Mouse (Mus musculus): ENCODE data around the gene Slc22a28. TPM values are rescaled to one million over a fixed set of nuclear protein-coding genes. Genes with fewer than 3 reads are reported as not detected.
"Not testable (repeated sequence)": the region's sequence is repeated elsewhere in the genome, so short reads cannot be mapped to it uniquely, and the experiment has no call there.

The Slc22a28 gene
- not detected in 2 replicates for polyA plus RNA-seq (2012; rRNA removed)

DNA sequence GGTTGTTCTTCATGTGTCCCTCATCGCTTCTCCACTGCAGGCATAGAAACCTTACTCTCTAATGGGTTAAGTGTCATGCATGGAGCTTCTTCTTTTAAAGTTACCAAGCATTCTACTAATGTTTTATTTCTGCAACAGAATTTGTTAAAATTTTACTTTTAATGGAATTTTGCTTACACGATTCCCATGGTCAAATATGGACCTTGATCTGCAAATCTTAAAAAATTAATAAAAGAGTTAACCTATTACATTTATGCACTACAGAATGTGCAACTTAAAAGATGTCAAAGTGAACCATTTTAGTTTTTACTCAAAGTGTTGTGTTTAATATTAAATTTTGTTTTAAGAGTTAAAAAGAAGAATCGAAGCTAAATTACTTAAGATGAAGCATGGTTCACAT is at the start of gene Slc22a28:
Slc22a28 (minus strand) TSS at position 102 of the 400 bp plus-strand sequence.
- not testable (repeated sequence) for DNase-seq (ENCODE audit: low read depth)

DNA sequence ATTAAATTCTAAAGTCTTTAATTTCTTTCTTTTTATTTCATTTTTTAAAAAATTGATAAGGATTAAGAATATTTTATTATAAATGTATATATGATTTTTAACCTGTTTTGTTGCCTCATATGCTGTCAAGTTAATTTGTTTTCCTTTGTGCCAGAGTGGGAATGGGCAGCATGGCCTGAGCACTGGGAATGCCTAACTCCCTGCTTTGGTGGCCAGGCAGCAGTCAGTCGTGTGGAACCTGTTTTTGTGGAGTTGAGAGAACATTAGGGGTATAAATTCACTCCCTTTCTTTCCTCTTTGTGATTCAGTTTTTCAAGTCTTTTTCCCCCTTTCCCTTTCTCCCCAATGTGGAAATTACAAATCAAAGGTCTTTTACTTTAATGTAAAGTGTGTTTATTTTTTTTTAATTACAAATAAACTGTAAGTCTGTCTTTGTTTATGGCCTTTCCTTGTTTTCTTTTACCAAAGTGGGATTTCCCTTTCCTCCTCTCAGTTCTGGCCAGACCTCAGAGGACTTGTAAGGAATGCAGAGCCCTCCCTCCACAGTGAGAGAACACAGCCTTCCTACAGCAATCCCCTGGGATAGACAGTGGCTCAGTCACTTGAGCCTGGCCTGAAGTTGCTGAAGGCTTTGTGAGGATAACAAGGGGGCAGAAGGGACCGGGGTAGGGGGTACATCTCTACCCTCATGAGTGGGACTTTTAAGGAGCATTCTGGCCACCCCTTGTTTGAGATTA is 17.2 kb upstream of the Slc22a28 start:
- no peak for DNase-seq (ENCODE audit: low read depth)
- TF ChIP-seq CTCF (IDR thresholded peaks at IDR 0.05; ENCODE audit: borderline replicate concordance, extremely low read depth, insufficient read depth, insufficient read length): no peak

DNA sequence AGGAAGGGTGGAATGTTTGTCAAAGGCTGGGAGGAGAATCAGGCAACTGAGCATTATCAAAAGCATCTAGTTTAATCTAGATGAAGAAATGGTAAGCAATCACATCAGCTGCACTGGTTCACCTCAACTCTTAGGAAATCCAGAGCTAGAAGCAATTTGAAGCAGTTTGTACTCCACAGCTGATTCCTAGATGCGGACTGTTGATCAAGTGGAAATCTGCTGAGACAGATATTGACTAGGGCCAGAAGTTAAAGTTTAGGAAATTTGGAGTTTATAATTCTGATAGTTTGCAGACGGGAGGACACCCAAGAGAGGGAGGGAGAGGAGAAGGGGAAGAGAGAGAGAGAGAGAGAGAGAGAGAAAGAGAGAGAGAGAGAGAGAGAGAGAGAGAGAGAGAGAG is 10.9 kb upstream of the Slc22a28 start:
- not testable (repeated sequence) for DNase-seq (ENCODE audit: low read depth)

DNA sequence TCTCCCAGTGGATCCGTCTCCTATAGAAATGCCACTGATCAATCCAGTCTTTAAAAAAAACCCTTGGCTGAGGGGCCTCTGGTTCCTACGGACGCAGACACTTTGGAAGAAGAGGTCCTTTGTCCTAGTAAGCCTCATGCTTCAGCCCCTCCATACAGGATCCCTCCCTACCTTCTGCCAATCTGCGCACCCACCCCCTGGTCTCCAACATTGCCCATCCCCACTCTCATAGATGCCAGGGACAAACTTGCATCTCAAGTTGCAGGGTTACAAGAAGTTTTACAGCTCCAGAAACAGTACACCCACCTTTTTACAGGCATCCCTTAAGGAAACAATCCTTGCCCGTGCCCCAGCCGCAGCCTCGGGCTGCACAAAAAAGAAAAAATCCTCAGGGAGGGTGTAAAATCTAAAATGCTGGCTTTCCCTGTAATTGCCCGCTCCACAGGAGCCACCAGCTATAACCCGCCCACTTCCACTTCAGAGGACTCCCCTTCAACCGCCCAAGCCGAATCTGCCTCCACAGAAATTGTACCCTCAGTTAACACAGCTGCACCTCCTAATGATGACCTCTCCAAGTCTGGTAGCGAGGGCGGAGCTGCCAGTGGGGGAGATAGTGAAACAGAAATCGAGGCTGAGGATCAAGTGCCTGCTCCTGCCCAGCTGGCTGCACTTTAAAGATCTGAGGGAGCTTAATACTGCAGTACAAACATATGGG is 2.5 kb upstream of the Slc22a28 start:
- not testable (repeated sequence) for DNase-seq (ENCODE audit: low read depth)

DNA sequence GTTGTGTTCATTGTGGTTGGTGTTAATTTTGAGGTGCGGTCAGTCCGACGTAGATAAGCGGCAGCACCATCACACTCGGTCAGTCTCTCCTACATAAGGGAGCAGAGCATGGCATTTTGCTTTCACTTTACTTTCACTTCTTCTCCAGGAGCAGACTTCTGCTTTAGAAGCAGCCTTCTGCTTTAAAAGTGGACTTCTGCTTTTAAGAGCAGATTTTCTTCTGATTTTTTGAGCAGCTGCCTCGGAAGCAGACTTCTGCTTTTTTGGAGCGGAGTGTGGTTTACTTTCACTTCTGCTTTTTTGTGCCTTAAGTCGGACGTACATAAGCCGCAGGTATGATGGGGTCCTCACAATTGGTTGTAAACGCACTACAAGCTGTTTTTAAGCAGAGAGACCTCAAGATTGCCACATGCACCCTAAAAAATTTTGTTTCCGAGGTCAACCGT is 111.9 kb downstream of the Slc22a28 start:
- no peak for DNase-seq (ENCODE audit: low read depth)
- no peak for TF ChIP-seq CTCF (IDR thresholded peaks at IDR 0.05; ENCODE audit: borderline replicate concordance, extremely low read depth, insufficient read depth, insufficient read length)
- TF ChIP-seq POLR2A (IDR thresholded peaks at IDR 0.05; ENCODE audit: borderline replicate concordance, extremely low read depth, insufficient read depth, insufficient read length, poor library complexity, severe bottlenecking): no peak

DNA sequence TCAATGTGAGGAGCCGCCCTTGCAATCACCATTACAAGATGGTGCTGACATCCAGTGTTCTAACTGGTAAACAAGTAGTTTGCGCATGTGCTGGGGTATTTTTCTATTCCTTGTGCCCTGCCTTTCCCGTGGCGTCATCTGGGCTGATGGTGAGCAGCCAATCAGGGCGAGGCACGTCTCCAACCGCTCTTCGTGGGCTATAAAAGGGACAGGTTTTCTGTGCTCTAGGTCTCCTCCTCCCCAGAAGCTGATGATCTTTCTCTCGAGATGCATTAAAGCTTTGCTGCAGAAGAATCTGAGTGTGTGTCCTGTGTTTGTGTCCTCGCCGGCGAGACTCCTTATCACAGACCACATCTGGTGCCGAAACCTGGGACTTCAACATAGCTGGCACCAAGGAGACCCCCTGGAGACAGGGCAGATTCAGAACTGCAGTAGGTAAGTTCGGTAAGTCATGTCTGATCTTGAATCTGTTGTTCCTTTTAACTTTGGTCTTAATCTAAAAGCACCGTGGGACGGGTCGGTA is 112.4 kb downstream of the Slc22a28 start:
- not testable (repeated sequence) for DNase-seq (ENCODE audit: low read depth)

DNA sequence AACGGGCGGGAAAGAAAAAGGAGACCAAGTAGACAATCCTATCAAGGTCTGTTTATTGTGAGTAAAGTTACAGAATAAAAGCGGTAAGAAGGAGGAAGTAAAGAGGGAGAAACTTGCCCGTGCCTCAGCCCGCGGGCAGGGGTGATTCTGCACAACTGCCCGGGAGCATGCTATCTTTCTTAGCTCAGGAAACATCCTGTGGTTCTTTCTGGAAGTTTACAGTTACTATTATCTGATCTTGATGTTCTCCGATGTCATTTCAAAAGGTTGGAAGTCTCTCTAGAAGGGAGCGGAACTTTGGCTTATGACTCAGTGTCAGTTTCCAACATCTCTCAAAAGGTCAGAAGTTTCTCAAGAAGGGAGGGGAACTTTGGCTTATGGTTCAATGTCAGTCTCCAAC is 113.2 kb downstream of the Slc22a28 start:
- DNase-seq (ENCODE audit: low read depth): not testable (repeated sequence)

Other genes starting within 250 kb of the Slc22a28 start
- not detected in 2 replicates for gene Slc22a27, start 166.0 kb downstream of the Slc22a28 start, polyA plus RNA-seq (2012; rRNA removed)
- gene Slc22a29, start 86.9 kb upstream of the Slc22a28 start, polyA plus RNA-seq (2012; rRNA removed): 0.10 and 0.14 TPM in 2 replicates

Data from brain, embryonic 14.5 days (tissue).